Mouse (Mus musculus): ENCODE measurements around the gene Tmem131. TPM values are rescaled to one million over a fixed set of nuclear protein-coding genes. Genes with fewer than 3 reads are reported as not detected.

Gene Tmem131
- polyA plus RNA-seq, 1 experiment: 18.8 TPM

- Histone ChIP-seq H3K4me1 (ENCODE audit: control insufficient read depth, insufficient read depth, low read length) (no peaks in the 10 kb centered on the region), H3K27me3 (ENCODE audit: control insufficient read depth, insufficient read depth, low read length) (no peaks in the 10 kb centered on the region), H3K27ac (ENCODE audit: control insufficient read depth, insufficient read depth, low read depth, low read length) (no peak overlapping the region), H3K4me3 (ENCODE audit: control insufficient read depth, low read depth, low read length) (no peak overlapping the region), H3K36me3 (ENCODE audit: control insufficient read depth, insufficient read depth, low read length) (peaks cover 2% of the 10 kb centered on the region)
- TF ChIP-seq POLR2A (IDR thresholded peaks at IDR 0.05; ENCODE audit: control insufficient read depth, low read depth, low read length): no peak
- TF ChIP-seq CTCF (IDR thresholded peaks at IDR 0.05; ENCODE audit: control insufficient read depth, insufficient read depth, insufficient replicate concordance, low read depth, low read length): no peak
These were observed 58.9 kb downstream of the Tmem131 start for GRCm38 (mm10) chr1:36884536-36884935.

DNA sequence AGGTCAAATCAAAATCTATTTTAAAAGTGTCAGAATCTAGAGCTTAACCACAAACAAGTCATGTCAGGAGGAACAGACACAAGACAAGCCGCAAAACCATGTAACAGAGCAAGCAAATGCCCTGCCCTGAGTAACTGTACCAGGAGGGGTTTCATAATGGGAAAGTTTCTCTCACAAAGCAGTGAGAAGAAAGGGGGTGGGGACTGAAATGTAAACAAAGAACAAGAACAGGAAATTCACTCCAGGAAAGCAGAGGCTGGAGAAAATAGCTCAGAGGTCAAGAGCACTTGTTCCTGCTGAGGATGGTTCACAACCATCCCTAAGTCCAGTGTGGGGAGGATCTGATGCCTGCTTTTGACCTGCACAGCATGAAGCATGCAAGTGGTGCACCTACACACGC is 59.7 kb downstream of the Tmem131 start:
- no peaks in the 10 kb centered on the region for H3K27me3 ChIP-seq (ENCODE audit: control insufficient read depth, insufficient read depth, low read length)
- H3K36me3 ChIP-seq (ENCODE audit: control insufficient read depth, insufficient read depth, low read length): peaks cover 2% of the 10 kb centered on the region
- H3K4me3 ChIP-seq (ENCODE audit: control insufficient read depth, low read depth, low read length): no peak overlapping the region
- no peaks in the 10 kb centered on the region for H3K4me1 ChIP-seq (ENCODE audit: control insufficient read depth, insufficient read depth, low read length)
- TF ChIP-seq POLR2A (IDR thresholded peaks at IDR 0.05; ENCODE audit: control insufficient read depth, low read depth, low read length) (no peak), CTCF (IDR thresholded peaks at IDR 0.05; ENCODE audit: control insufficient read depth, insufficient read depth, insufficient replicate concordance, low read depth, low read length) (no peak)
- no peak overlapping the region for H3K27ac ChIP-seq (ENCODE audit: control insufficient read depth, insufficient read depth, low read depth, low read length)

DNA sequence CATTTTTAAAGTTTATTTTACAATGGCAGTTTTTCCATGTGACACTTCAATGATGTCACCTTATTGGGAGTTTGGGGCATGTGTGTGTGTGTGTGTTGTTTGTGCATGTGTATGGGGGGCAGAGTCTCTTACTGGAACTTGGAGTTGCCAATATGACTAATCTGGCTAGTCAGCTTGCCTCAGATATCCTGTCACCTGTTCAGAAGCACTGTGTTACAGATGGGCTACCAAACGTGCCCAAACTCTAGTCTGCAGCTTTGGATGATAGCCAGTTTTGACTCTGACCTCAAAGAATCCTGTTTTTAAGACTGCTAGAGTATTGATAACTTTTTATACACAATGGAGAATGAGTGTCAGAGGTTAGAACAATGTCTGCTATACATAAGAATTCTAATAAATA is 64.3 kb downstream of the Tmem131 start:
- no peak for TF ChIP-seq POLR2A (IDR thresholded peaks at IDR 0.05; ENCODE audit: control insufficient read depth, low read depth, low read length)
- TF ChIP-seq CTCF (IDR thresholded peaks at IDR 0.05; ENCODE audit: control insufficient read depth, insufficient read depth, insufficient replicate concordance, low read depth, low read length): no peak

GRCm38 (mm10) chr1:36877126-36877525 is 66.3 kb downstream of the Tmem131 start:
- no peak overlapping the region for H3K27ac ChIP-seq (ENCODE audit: control insufficient read depth, insufficient read depth, low read depth, low read length)
- H3K36me3 ChIP-seq (ENCODE audit: control insufficient read depth, insufficient read depth, low read length): no peaks in the 10 kb centered on the region
- TF ChIP-seq POLR2A (IDR thresholded peaks at IDR 0.05; ENCODE audit: control insufficient read depth, low read depth, low read length) (no peak), CTCF (IDR thresholded peaks at IDR 0.05; ENCODE audit: control insufficient read depth, insufficient read depth, insufficient replicate concordance, low read depth, low read length) (no peak)
- H3K4me3 ChIP-seq (ENCODE audit: control insufficient read depth, low read depth, low read length): no peak overlapping the region
- H3K4me1 ChIP-seq (ENCODE audit: control insufficient read depth, insufficient read depth, low read length): no peaks in the 10 kb centered on the region
- no peaks in the 10 kb centered on the region for H3K27me3 ChIP-seq (ENCODE audit: control insufficient read depth, insufficient read depth, low read length)

More for the DNA sequence above, 64.3 kb downstream of the Tmem131 start:
- H3K27me3 ChIP-seq (ENCODE audit: control insufficient read depth, insufficient read depth, low read length): no peaks in the 10 kb centered on the region
- H3K36me3 ChIP-seq (ENCODE audit: control insufficient read depth, insufficient read depth, low read length): no peaks in the 10 kb centered on the region
- no peak overlapping the region for H3K4me3 ChIP-seq (ENCODE audit: control insufficient read depth, low read depth, low read length)
- H3K27ac ChIP-seq (ENCODE audit: control insufficient read depth, insufficient read depth, low read depth, low read length): no peak overlapping the region
- no peaks in the 10 kb centered on the region for H3K4me1 ChIP-seq (ENCODE audit: control insufficient read depth, insufficient read depth, low read length)

GRCm38 (mm10) chr1:36874874-36875561 is 68.4 kb downstream of the Tmem131 start:
- H3K27ac ChIP-seq (ENCODE audit: control insufficient read depth, insufficient read depth, low read depth, low read length): no peak overlapping the region
- no peaks in the 10 kb centered on the region for H3K27me3 ChIP-seq (ENCODE audit: control insufficient read depth, insufficient read depth, low read length)
- no peaks in the 10 kb centered on the region; the same call in 1 of the 2 replicates for H3K36me3 ChIP-seq (ENCODE audit: control insufficient read depth, insufficient read depth, low read length)
- no peak for TF ChIP-seq POLR2A (IDR thresholded peaks at IDR 0.05; ENCODE audit: control insufficient read depth, low read depth, low read length)
- TF ChIP-seq CTCF (IDR thresholded peaks at IDR 0.05; ENCODE audit: control insufficient read depth, insufficient read depth, insufficient replicate concordance, low read depth, low read length): no peak
- no peaks in the 10 kb centered on the region for H3K4me1 ChIP-seq (ENCODE audit: control insufficient read depth, insufficient read depth, low read length)
- H3K4me3 ChIP-seq (ENCODE audit: control insufficient read depth, low read depth, low read length): no peak overlapping the region

- Histone ChIP-seq H3K36me3 (ENCODE audit: control insufficient read depth, insufficient read depth, low read length) (no peaks in the 10 kb centered on the region; the same call in 1 of the 2 replicates), H3K27ac (ENCODE audit: control insufficient read depth, insufficient read depth, low read depth, low read length) (no peak overlapping the region), H3K4me1 (ENCODE audit: control insufficient read depth, insufficient read depth, low read length) (no peaks in the 10 kb centered on the region), H3K27me3 (ENCODE audit: control insufficient read depth, insufficient read depth, low read length) (no peaks in the 10 kb centered on the region), H3K4me3 (ENCODE audit: control insufficient read depth, low read depth, low read length) (no peak overlapping the region)
- TF ChIP-seq POLR2A (IDR thresholded peaks at IDR 0.05; ENCODE audit: control insufficient read depth, low read depth, low read length): no peak
- TF ChIP-seq CTCF (IDR thresholded peaks at IDR 0.05; ENCODE audit: control insufficient read depth, insufficient read depth, insufficient replicate concordance, low read depth, low read length): no peak
These were observed 72.2 kb downstream of the Tmem131 start for GRCm38 (mm10) chr1:36871238-36871637.

DNA sequence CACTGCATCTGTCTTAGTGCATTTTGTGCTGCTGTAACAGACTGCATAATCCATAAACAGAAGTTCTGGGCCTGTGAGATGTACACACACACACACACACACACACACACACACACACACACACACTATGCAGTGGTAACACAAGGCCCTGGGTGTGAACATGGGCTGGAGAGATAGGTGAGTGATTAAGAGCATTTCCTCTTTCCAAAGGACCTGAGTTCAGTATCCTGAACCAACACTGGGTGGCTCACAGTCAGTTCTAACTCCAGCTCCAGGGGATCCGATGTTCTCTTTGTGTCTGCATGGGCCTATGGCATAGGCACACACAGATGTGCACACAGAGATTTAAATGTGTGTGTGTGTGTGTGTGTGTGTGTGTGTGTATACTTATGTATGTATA is 72.9 kb downstream of the Tmem131 start:
- no peak for TF ChIP-seq POLR2A (IDR thresholded peaks at IDR 0.05; ENCODE audit: control insufficient read depth, low read depth, low read length)
- no peak for TF ChIP-seq CTCF (IDR thresholded peaks at IDR 0.05; ENCODE audit: control insufficient read depth, insufficient read depth, insufficient replicate concordance, low read depth, low read length)
- Histone ChIP-seq H3K27ac (ENCODE audit: control insufficient read depth, insufficient read depth, low read depth, low read length) (no peak overlapping the region), H3K4me3 (ENCODE audit: control insufficient read depth, low read depth, low read length) (no peak overlapping the region), H3K4me1 (ENCODE audit: control insufficient read depth, insufficient read depth, low read length) (no peaks in the 10 kb centered on the region), H3K27me3 (ENCODE audit: control insufficient read depth, insufficient read depth, low read length) (no peaks in the 10 kb centered on the region), H3K36me3 (ENCODE audit: control insufficient read depth, insufficient read depth, low read length) (no peaks in the 10 kb centered on the region; the same call in 1 of the 2 replicates)
